Mouse (Mus musculus): ENCODE data around the gene Tubg1. TPM values are rescaled to one million over a fixed set of nuclear protein-coding genes. Genes with fewer than 3 reads are reported as not detected.
"Not testable (repeated sequence)": the region's sequence is repeated elsewhere in the genome, so short reads cannot be mapped to it uniquely, and the experiment has no call there.

Tubg1 gene
- polyA plus RNA-seq, 1 experiment from 2014 or later = 24.7 TPM

DNA sequence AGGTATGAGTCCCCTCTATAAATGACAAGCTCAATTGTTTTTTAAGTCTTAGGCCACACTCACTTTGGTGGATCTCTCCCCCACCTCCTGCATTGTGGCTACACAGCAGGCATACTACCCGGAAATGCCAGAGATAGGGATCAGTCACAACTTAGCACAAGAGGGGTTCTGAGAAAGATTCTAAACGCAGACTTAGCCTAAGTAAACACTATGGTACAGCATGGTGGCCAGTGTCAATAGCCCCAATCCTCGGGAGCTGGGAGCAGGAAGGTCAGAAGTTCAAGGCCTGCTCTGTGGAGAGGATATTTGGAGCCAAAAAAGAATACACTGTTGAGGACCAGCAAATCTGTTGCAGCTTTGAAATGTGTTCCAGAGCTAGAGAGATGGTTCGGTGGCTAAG, 1.6 kb upstream of the Tubg1 start:
- Histone ChIP-seq H3K36me3 (ENCODE audit: inconsistent target) (0 out of 2 replicates have a peak, but pooled peaks cover 2% of the 10 kb centered on the region), H3K27ac (peak overlapping the region; percentile 64)
- WGBS (ENCODE audit: missing documents) = 50% methylated on average over 4 of the region's 4 CpGs

GRCm38 (mm10) chr11:101119131-101119760, 492 bp upstream of the Tubg1 start:
- H3K4me3 ChIP-seq (ENCODE audit: inconsistent target) = peak overlapping the region; percentile 96
- under 1% methylated on average over 37 of the region's 39 CpGs for WGBS (ENCODE audit: missing documents)
- H3K36me3 ChIP-seq (ENCODE audit: inconsistent target) = peaks cover 11% of the 10 kb centered on the region; the same call in 1 of the 2 replicates
- H3K27ac ChIP-seq = peak overlapping the region; percentile 64
- peaks cover 60% of the 10 kb centered on the region for H3K79me2 ChIP-seq (ENCODE audit: inconsistent target)

More for the DNA sequence above, 1.6 kb upstream of the Tubg1 start:
- Histone ChIP-seq H3K4me3 (ENCODE audit: inconsistent target) (peak overlapping the region; percentile 96), H3K79me2 (ENCODE audit: inconsistent target) (peaks cover 71% of the 10 kb centered on the region)

DNA sequence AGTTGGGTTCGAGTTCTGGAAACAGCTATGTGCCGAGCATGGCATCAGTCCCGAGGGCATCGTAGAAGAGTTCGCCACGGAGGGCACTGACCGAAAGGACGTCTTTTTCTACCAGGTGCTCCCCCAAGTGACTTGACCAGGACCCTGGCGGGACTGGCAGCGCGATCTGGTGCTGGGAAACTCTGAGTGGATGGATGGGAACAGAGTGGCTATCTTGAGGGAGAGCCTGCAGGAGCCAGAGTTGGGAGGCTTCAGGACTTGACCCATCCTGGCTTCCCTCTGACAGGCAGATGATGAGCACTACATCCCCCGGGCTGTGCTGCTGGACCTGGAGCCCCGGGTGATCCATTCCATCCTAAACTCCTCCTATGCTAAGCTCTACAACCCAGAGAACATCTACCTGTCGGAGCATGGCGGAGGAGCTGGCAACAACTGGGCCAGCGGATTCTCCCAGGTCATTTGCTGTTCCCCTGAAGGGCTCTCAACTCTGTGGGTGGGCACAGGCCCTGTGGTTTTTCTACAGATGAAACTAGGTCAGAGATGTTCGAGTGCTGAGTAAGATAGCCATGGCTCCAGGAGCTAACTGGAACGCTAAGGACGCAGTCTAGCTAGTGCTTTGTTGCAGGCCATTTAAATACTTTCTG, 929 bp downstream of the Tubg1 start:
- 32% methylated on average over 19 of the region's 19 CpGs for WGBS (ENCODE audit: missing documents)
- peaks cover 47% of the 10 kb centered on the region for H3K79me2 ChIP-seq (ENCODE audit: inconsistent target)
- H3K4me3 ChIP-seq (ENCODE audit: inconsistent target) = peak overlapping the region; percentile 80
- peak overlapping the region; percentile 62 for H3K27ac ChIP-seq
- H3K36me3 ChIP-seq (ENCODE audit: inconsistent target) = peaks cover 16% of the 10 kb centered on the region; the same call in 1 of the 2 replicates

DNA sequence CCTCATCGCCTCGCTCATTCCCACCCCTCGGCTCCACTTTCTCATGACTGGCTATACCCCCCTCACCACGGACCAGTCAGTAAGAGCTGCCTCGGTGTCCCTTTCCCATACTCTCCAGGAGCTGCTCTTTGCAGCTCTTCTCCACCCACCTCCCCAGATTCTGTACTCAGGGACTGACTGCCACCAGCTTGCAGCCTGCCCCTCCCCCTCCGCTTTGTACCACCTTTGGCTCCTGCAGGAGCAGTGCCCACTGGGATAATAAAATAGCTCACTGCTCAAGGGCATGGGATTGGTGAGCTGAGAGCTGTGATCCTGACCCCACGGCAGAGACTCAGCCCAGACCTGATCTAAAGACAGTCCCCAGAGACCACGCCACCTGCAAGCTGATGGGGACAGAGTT, 4.8 kb downstream of the Tubg1 start:
- H3K27ac ChIP-seq; H3K4me3 ChIP-seq (ENCODE audit: inconsistent target): not testable (repeated sequence)
- peaks cover 11% of the 10 kb centered on the region for H3K79me2 ChIP-seq (ENCODE audit: inconsistent target)
- peaks cover 26% of the 10 kb centered on the region; the same call in 1 of the 2 replicates for H3K36me3 ChIP-seq (ENCODE audit: inconsistent target)
- 92% methylated on average over 5 of the region's 8 CpGs for WGBS (ENCODE audit: missing documents)

DNA sequence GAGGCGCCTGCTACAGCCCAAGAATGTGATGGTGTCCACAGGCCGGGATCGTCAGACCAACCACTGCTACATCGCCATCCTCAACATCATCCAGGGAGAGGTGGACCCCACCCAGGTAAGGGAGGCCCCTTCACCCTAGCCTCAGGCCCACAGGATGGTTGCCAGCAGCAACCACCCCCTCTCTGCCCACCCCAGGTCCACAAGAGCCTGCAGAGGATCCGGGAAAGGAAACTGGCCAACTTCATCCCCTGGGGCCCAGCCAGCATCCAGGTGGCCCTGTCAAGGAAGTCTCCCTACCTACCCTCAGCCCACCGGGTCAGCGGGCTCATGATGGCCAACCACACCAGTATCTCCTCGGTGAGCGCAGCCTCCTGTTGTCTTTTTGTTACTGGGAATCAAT, 5.3 kb downstream of the Tubg1 start:
- peaks cover 26% of the 10 kb centered on the region; the same call in 1 of the 2 replicates for H3K36me3 ChIP-seq (ENCODE audit: inconsistent target)

GRCm38 (mm10) chr11:101127075-101127474, 7.3 kb downstream of the Tubg1 start:
- WGBS (ENCODE audit: missing documents) = 100% methylated on average over 1 of the region's 1 CpGs
- Histone ChIP-seq H3K27ac (no peak overlapping the region), H3K79me2 (ENCODE audit: inconsistent target) (no peaks in the 10 kb centered on the region), H3K36me3 (ENCODE audit: inconsistent target) (peaks cover 26% of the 10 kb centered on the region; the same call in 1 of the 2 replicates), H3K4me3 (ENCODE audit: inconsistent target) (no peak overlapping the region)

More for the DNA sequence above, 5.3 kb downstream of the Tubg1 start:
- not testable (repeated sequence) for H3K4me3 ChIP-seq (ENCODE audit: inconsistent target); H3K27ac ChIP-seq
- 83% methylated on average over 2 of the region's 9 CpGs for WGBS (ENCODE audit: missing documents)
- peaks cover 10% of the 10 kb centered on the region for H3K79me2 ChIP-seq (ENCODE audit: inconsistent target)

GRCm38 (mm10) chr11:101128996-101129577, 9.3 kb downstream of the Tubg1 start:
- Histone ChIP-seq H3K4me3 (ENCODE audit: inconsistent target) (no peak overlapping the region), H3K27ac (no peak overlapping the region), H3K79me2 (ENCODE audit: inconsistent target) (no peaks in the 10 kb centered on the region), H3K36me3 (ENCODE audit: inconsistent target) (peaks cover 14% of the 10 kb centered on the region; the same call in 1 of the 2 replicates)
- WGBS (ENCODE audit: missing documents) = 87% methylated on average over 11 of the region's 11 CpGs

DNA sequence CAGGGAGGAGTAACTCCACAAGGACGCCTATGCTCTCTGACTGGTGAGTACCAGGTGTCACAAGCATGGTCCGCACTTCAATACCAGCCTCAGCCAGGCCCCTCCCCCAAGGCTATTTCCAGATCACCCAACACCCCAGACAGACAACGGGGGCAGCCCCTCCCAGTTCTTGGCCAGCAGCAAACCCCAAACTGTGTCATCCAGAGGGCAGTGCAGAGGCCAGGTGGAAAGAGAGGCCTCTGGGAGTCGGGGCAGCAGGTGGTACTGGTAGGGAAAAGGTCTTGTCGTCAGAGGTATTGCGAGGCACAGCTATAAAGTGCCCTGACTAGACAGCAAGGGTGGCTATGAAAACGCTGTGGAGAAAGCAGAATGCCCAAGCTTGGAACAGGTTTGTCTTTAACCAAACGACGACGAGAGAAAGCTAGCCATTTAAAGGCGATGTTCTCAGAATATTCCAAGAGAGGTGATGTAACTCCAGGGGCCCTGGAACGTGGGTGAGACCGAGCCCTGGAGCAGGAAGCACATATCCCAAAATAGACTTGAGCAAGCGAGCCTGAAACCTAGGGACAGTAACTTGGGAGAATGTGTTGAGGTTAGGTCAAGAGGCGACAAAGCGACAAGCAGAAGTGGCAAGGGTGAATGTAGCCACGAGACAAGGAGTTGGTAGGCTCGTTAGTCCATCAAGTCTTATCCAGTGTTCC, 10.5 kb downstream of the Tubg1 start:
- 65% methylated on average over 17 of the region's 18 CpGs for WGBS (ENCODE audit: missing documents)
- no peaks in the 10 kb centered on the region for H3K79me2 ChIP-seq (ENCODE audit: inconsistent target)
- no peak overlapping the region for H3K4me3 ChIP-seq (ENCODE audit: inconsistent target)
- no peak overlapping the region for H3K27ac ChIP-seq
- H3K36me3 ChIP-seq (ENCODE audit: inconsistent target) = peaks cover 14% of the 10 kb centered on the region; the same call in 1 of the 2 replicates

DNA sequence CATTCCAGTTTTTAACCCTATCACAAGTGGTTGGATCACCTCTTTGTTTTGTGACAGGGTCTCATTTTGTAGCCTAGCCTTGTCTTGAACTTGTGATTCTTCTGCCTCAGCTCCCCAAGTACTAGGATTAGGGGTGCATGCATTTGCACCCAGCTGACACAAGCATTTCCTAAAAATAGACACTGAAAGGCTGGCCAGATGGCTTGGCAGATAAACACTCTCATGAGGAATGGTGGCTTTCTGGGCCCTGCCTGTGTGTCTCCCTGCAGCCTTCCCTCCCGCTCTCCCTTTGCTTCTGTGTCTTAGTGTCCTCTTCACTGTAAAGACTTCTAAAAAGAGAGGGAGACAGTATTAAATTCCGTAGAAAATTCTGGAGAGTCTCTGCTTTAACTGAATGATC, 11.4 kb downstream of the Tubg1 start:
- no peak overlapping the region for H3K4me3 ChIP-seq (ENCODE audit: inconsistent target)
- peaks cover 5% of the 10 kb centered on the region; the same call in 1 of the 2 replicates for H3K36me3 ChIP-seq (ENCODE audit: inconsistent target)
- no peak overlapping the region for H3K27ac ChIP-seq
- no peaks in the 10 kb centered on the region for H3K79me2 ChIP-seq (ENCODE audit: inconsistent target)
- 93% methylated on average over 2 of the region's 2 CpGs for WGBS (ENCODE audit: missing documents)

- Histone ChIP-seq H3K36me3 (ENCODE audit: inconsistent target) (no peaks in the 10 kb centered on the region), H3K4me3 (ENCODE audit: inconsistent target) (no peak overlapping the region), H3K27ac (no peak overlapping the region), H3K79me2 (ENCODE audit: inconsistent target) (no peaks in the 10 kb centered on the region)
- 88% methylated on average over 6 of the region's 6 CpGs for WGBS (ENCODE audit: missing documents)
These were observed 12.0 kb downstream of the Tubg1 start for GRCm38 (mm10) chr11:101131701-101132100.

- Histone ChIP-seq H3K36me3 (ENCODE audit: inconsistent target) (no peaks in the 10 kb centered on the region), H3K27ac (no peak overlapping the region), H3K4me3 (ENCODE audit: inconsistent target) (no peak overlapping the region), H3K79me2 (ENCODE audit: inconsistent target) (no peaks in the 10 kb centered on the region)
- whole genome bisulfite sequencing (ENCODE audit: missing documents) = 33% methylated on average over 10 of the region's 12 CpGs
These were observed 13.3 kb downstream of the Tubg1 start for GRCm38 (mm10) chr11:101133037-101133436.

DNA sequence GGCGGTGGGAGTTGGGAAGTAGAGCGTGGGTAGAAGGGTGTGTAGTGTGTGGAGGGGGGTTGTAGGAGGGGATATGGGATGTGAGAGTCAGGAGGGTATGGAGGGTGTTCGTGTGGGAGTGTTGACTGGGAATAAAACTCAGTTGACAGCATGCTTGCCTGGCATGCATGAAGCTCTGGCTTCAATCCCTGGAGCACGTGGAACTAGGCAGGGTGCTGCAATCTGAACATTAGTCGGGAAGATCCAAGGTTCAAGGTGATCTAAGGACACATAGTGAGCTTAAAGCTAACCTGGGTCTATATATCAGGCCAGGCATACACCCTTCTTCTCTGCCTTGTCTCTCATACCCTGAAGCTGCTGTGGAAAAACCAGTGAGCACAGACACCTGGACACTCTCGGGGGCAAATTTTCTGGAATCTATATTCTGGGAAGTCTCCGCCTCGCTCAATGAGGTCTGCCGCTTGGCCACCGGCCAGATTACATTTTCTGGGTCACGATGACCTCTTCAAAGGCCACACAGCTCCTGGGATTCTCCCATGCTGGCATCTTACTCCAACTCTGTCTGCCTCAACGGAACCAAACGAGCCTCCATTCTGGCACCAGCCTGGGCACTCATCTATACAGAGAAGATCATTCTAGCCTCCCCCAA, 14.6 kb downstream of the Tubg1 start:
- WGBS (ENCODE audit: missing documents) = 93% methylated on average over 13 of the region's 13 CpGs
- Histone ChIP-seq H3K36me3 (ENCODE audit: inconsistent target) (no peaks in the 10 kb centered on the region), H3K27ac (no peak overlapping the region), H3K4me3 (ENCODE audit: inconsistent target) (no peak overlapping the region), H3K79me2 (ENCODE audit: inconsistent target) (no peaks in the 10 kb centered on the region)

DNA sequence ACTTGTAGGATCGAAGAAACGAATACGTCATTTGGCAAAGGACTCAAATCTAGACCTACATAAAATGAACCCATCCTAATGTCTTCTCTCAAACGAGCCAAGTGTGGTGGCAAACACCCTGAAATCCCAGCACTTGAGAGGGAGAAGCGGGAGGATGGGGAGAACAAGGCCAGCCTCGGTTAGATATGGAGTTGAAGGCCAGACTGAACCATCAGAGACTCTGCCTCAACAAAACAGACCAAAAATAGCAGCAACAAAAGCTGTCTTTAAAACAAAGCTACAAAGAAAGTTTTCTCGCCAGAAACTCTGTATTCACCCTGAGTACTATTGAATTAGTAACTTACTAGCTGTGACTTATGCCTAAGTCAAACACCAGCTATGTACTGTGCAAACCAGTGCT, 17.3 kb downstream of the Tubg1 start:
- H3K4me3 ChIP-seq (ENCODE audit: inconsistent target) = no peak overlapping the region
- 93% methylated on average over 7 of the region's 7 CpGs for WGBS (ENCODE audit: missing documents)
- H3K27ac ChIP-seq = no peak overlapping the region
- H3K36me3 ChIP-seq (ENCODE audit: inconsistent target) = no peaks in the 10 kb centered on the region
- H3K79me2 ChIP-seq (ENCODE audit: inconsistent target) = no peaks in the 10 kb centered on the region

- Histone ChIP-seq H3K36me3 (ENCODE audit: inconsistent target) (no peaks in the 10 kb centered on the region), H3K27ac (no peak overlapping the region), H3K79me2 (ENCODE audit: inconsistent target) (no peaks in the 10 kb centered on the region), H3K4me3 (ENCODE audit: inconsistent target) (no peak overlapping the region)
- 17% methylated on average over 12 of the region's 15 CpGs for WGBS (ENCODE audit: missing documents)
These were observed 18.9 kb downstream of the Tubg1 start for GRCm38 (mm10) chr11:101138536-101139181.

Measured in macrophage (primary cell).